Mouse (Mus musculus) stomach, postnatal 0 days (tissue): Measurements from ENCODE around the gene Mrap. TPM values are rescaled to one million over a fixed set of nuclear protein-coding genes. Genes with fewer than 3 reads are reported as not detected.

Source experiments
- ATAC-seq: fragments of 200-750 bp; cut with Nextera tagmentation; 2 replicates; pipeline ENCODE4 v1.8.0; 2017; ENCODE audit not compliant: low FRiP score, low TSS enrichment
- DNase-seq: peaks from one replicate; pipeline ENCODE4 v3.0.0-alpha.2; 2016; ENCODE audit warnings: low spot score
- H3K27ac ChIP-seq: fragments of 300-500 bp; sonication (generic); replicated peaks from 2 replicates; pipeline ENCODE4 v1.5.1; 2014; ENCODE audit warnings: mild to moderate bottlenecking, control low read depth
- H3K27me3 ChIP-seq: fragments of 300-500 bp; sonication (generic); 2 replicates; pipeline ENCODE4 v1.6.1; 2014; ENCODE audit warnings: low read length; ENCODE audit not compliant: control insufficient read depth, insufficient read depth
- H3K36me3 ChIP-seq: fragments of 300-500 bp; sonication (generic); 2 replicates; pipeline ENCODE4 v1.6.1; 2014; ENCODE audit warnings: low read length, mixed read lengths; ENCODE audit not compliant: control insufficient read depth, insufficient read depth
- H3K4me1 ChIP-seq: fragments of 300-500 bp; sonication (generic); replicated peaks from 2 replicates; pipeline ENCODE4 v1.6.1; 2014; ENCODE audit warnings: antibody characterized with exemption; ENCODE audit not compliant: control insufficient read depth, insufficient read depth
- H3K4me2 ChIP-seq: fragments of 300-500 bp; sonication (generic); replicated peaks from 2 replicates; pipeline ENCODE4 v1.6.1; 2014; ENCODE audit warnings: low read depth, mild to moderate bottlenecking, control low read depth, moderate library complexity
- H3K4me3 ChIP-seq: fragments of 300-500 bp; sonication (generic); 2 replicates; pipeline ENCODE4 v1.5.1; 2014; ENCODE audit warnings: low read depth, low read length, control low read depth
- H3K9ac ChIP-seq: fragments of 300-500 bp; sonication (generic); 2 replicates; pipeline ENCODE4 v1.6.1; 2014; ENCODE audit warnings: mild to moderate bottlenecking, low read length, control low read depth, mixed read lengths
- H3K9me3 ChIP-seq: fragments of 300-500 bp; sonication (generic); 2 replicates; pipeline ENCODE4 v1.6.1; 2016; ENCODE audit warnings: low read length; ENCODE audit not compliant: control insufficient read depth
- CTCF ChIP-seq: IDR thresholded peaks from 2 replicates; pipeline ENCODE4 v1.5.1; 2016; ENCODE audit warnings: antibody characterized with exemption, low read depth, mild to moderate bottlenecking, moderate library complexity
- EP300 ChIP-seq: optimal IDR thresholded peaks from 2 replicates; pipeline ENCODE3; 2016; ENCODE audit warnings: antibody characterized with exemption
- WGBS: fragments of 180-500 bp; shearing (Covaris S2); extraction: QIAGEN DNeasy Blood & Tissue Kit; methylation state at CpG from one replicate; pipeline ENCODE4 v1.1.7; 2014; 5-methylcytosine and 5-hydroxymethylcytosine counted together
- polyA plus RNA-seq: library from polyadenylated mRNA; unstranded; fragments of >200 nt; fragmentation: Nextera tagmentation; extraction: Ambion mirVana; gene quantifications from 2 replicates; pipeline ENCODE4 v1.2.1, GENCODE M21; 2015

Gene Mrap
- polyA plus RNA-seq, 1 experiment from 2014 or later, result not detected

GRCm38 (mm10) chr16:90699390-90699789 is 38.6 kb upstream of the Mrap start:
- DNase-seq (no peak), ATAC-seq (no peak)
- TF ChIP-seq EP300, result no peak
- Histone ChIP-seq H3K4me2 (no peak overlapping the region), H3K27ac (no peak overlapping the region), H3K36me3 (no peaks in the 10 kb centered on the region), H3K27me3 (no peaks in the 10 kb centered on the region), H3K9ac (no peak overlapping the region), H3K4me1 (no peaks in the 10 kb centered on the region), H3K4me3 (no peak overlapping the region), H3K9me3 (no peaks in the 10 kb centered on the region)
- 79% methylated on average over 14 of the region's 14 CpGs for WGBS

DNA sequence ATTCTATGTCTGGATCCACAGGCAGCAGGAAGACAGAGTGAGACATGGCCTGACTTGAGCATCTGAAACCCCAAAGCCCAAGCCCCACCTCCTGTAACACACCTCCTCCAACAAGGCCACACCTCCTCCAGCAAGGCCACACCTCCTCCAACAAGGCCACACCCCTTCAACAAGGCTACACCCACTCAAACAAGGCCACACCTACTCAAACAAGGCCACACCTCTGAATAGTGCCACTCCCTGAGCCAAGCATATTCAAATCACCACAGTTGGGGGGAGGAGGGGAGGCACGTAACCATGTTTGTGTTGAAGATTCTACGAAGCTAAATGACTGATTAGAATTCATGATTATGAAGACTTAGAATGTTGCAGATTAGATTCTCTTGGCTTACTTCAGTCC is 36.5 kb upstream of the Mrap start:
- Histone ChIP-seq H3K9ac (no peak overlapping the region), H3K36me3 (no peaks in the 10 kb centered on the region), H3K9me3 (no peaks in the 10 kb centered on the region), H3K27ac (no peak overlapping the region), H3K27me3 (no peaks in the 10 kb centered on the region), H3K4me2 (no peak overlapping the region), H3K4me3 (no peak overlapping the region), H3K4me1 (no peaks in the 10 kb centered on the region)
- 88% methylated on average over 2 of the region's 2 CpGs for WGBS
- TF ChIP-seq EP300 (no peak), CTCF (no peak)
- DNase-seq (no peak), ATAC-seq (no peak)

DNA sequence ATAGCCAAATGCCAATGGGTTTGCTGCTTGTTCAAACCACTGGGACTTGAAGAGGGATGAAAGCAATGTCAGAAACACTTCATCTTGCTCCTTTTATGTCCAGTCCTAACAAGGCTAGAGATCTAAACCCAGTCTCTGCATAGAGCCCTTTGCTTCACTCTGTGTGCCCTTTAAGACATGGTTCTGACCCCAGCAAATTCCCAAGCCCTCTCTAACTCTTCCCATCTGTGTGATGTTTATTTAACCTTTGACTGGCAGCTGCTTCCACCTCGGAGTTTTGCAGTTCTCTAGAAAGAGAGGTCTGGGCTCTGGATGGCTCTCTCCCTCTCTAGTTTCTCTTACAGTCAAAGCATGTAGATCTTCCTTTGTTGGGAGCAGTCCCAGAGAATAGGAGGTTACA is 34.4 kb upstream of the Mrap start:
- WGBS, result 3% methylated on average over 1 of the region's 1 CpGs
- no peak overlapping the region for H3K4me3 ChIP-seq
- no peak overlapping the region for H3K4me2 ChIP-seq
- H3K9me3 ChIP-seq, result no peaks in the 10 kb centered on the region
- ATAC-seq (no peak), DNase-seq (no peak)
- TF ChIP-seq CTCF, result no peak
- no peaks in the 10 kb centered on the region for H3K36me3 ChIP-seq
- no peak overlapping the region for H3K27ac ChIP-seq
- H3K27me3 ChIP-seq, result no peaks in the 10 kb centered on the region
- H3K9ac ChIP-seq, result no peak overlapping the region
- no peaks in the 10 kb centered on the region for H3K4me1 ChIP-seq

DNA sequence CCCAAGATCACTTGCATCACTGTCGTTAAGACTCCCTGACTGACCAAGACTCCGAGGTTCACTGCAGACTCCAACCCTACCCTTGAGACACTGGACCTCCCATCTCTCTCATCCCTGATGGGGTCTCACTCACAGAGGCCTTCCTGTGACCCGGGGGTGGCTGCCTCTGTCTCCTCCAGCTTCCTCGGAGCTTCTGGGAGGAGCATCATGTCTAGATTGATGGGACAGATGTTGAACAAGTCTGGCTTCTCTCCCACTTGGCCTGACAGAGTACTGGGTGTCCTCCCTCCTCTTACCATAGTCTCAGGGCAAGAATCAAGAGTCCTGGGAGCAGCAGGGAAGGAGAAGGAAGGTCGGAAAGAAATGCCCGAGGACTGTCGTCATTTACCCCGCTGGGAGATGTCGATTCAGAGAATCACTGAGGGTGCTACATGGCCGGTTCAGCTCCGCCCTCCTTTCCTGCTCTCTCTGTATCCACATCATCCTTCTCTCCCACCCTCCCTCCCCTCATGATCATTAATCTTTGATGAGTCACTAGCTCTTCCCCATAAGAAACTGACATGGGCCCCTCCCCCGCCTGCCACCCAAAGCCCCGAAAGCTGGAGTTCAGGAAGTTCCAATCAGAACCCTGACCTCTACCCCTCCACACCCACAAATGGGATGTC is 33.7 kb upstream of the Mrap start:
- no peak overlapping the region for H3K27ac ChIP-seq
- TF ChIP-seq EP300, result no peak
- no peak for TF ChIP-seq CTCF
- no peak overlapping the region for H3K9ac ChIP-seq
- H3K27me3 ChIP-seq, result no peaks in the 10 kb centered on the region
- H3K4me3 ChIP-seq, result no peak overlapping the region
- no peak overlapping the region for H3K4me2 ChIP-seq
- no peaks in the 10 kb centered on the region for H3K9me3 ChIP-seq
- no peak for DNase-seq
- ATAC-seq, result peak; percentile 35; the same call in 1 of the 2 replicates
- 64% methylated on average over 13 of the region's 13 CpGs for WGBS
- H3K36me3 ChIP-seq, result no peaks in the 10 kb centered on the region
- no peaks in the 10 kb centered on the region for H3K4me1 ChIP-seq

- TF ChIP-seq CTCF (no peak), EP300 (no peak)
- Histone ChIP-seq H3K9ac (no peak overlapping the region), H3K36me3 (no peaks in the 10 kb centered on the region), H3K4me2 (no peak overlapping the region), H3K27me3 (no peaks in the 10 kb centered on the region), H3K4me3 (no peak overlapping the region), H3K4me1 (0 out of 2 replicates have a peak, but pooled peaks cover 3% of the 10 kb centered on the region), H3K9me3 (no peaks in the 10 kb centered on the region), H3K27ac (no peak overlapping the region)
- ATAC-seq (no peak), DNase-seq (no peak)
- WGBS, result 21% methylated on average over 3 of the region's 3 CpGs
Observed at GRCm38 (mm10) chr16:90706279-90706678, 31.7 kb upstream of the Mrap start.

DNA sequence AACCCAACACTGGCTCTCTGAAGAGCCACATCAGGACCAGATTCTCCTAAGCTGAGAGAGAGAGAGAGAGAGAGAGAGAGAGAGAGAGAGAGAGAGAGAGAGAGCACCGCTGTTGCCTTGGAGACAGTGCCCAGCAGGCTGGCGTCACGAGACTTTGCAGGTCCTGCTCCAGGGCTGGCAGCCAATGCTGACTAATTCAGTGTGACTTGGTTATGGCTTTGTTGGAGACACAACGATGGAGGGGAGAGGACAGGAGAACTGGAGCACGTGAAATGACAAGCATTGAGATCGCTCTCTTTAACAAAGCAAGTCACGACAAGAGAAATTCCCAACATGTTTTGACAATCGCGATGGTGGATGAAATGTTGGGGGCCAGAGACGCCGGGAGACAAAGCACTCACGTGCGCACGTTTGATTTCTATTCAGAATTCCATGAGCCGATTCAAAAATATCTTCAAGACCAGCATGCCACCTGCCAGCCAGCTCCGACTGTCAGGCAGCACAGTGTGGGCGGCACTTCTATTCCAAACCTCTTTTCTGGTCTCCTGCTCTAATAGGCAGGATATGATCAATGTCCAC is 28.2 kb upstream of the Mrap start:
- no peak overlapping the region for H3K4me3 ChIP-seq
- TF ChIP-seq CTCF (0 out of 2 replicates have a peak, but pooled peaks have one; percentile 1), EP300 (no peak)
- WGBS, result 24% methylated on average over 17 of the region's 17 CpGs
- H3K4me1 ChIP-seq, result 0 out of 2 replicates have a peak, but pooled peaks cover 3% of the 10 kb centered on the region
- DNase-seq, result peak; percentile 39
- H3K9me3 ChIP-seq, result no peaks in the 10 kb centered on the region
- no peaks in the 10 kb centered on the region for H3K36me3 ChIP-seq
- ATAC-seq, result no peak; the same call in 1 of the 2 replicates
- H3K4me2 ChIP-seq, result peak overlapping the region; percentile 21
- no peak overlapping the region for H3K9ac ChIP-seq
- no peak overlapping the region for H3K27ac ChIP-seq
- no peaks in the 10 kb centered on the region for H3K27me3 ChIP-seq
